Mouse (Mus musculus): ENCODE results near the gene Zfp512b. TPM values are rescaled to one million over a fixed set of nuclear protein-coding genes. Genes with fewer than 3 reads are reported as not detected.

Gene Zfp512b
- polyA plus RNA-seq, 1 experiment, result 32.2 TPM

- WGBS, result 66% methylated on average over 2 of the region's 2 CpGs
- Histone ChIP-seq H3K27me3 (replicated peaks; ENCODE audit: control insufficient read depth, insufficient read depth, low read length) (no peaks in the 10 kb centered on the region), H3K4me3 (ENCODE audit: insufficient read depth, low read depth, low read length) (no peak overlapping the region), H3K36me3 (ENCODE audit: control insufficient read depth, insufficient read depth, low read length) (no peaks in the 10 kb centered on the region), H3K27ac (ENCODE audit: insufficient read depth, low read depth, low read length) (no peak overlapping the region), H3K4me1 (ENCODE audit: control insufficient read depth, insufficient read depth, low read length) (peaks cover 13% of the 10 kb centered on the region; the same call in 1 of the 2 replicates)
- no peak for DNase-seq
- TF ChIP-seq CTCF (conservative IDR thresholded peaks at IDR 0.05; ENCODE audit: insufficient read depth, insufficient read length, low read depth, low read length) (no peak), POLR2A (IDR thresholded peaks at IDR 0.05; ENCODE audit: low read depth, low read length) (no peak)
Observed at GRCm38 (mm10) chr2:181537444-181538047, 55.1 kb downstream of the Zfp512b start.

- H3K27ac ChIP-seq (ENCODE audit: insufficient read depth, low read depth, low read length), result no peak overlapping the region
- DNase-seq, result no peak
- 48% methylated on average over 2 of the region's 2 CpGs for WGBS
- H3K4me3 ChIP-seq (ENCODE audit: insufficient read depth, low read depth, low read length), result no peak overlapping the region
- TF ChIP-seq CTCF (conservative IDR thresholded peaks at IDR 0.05; ENCODE audit: insufficient read depth, insufficient read length, low read depth, low read length) (no peak), POLR2A (IDR thresholded peaks at IDR 0.05; ENCODE audit: low read depth, low read length) (no peak)
- peaks cover 13% of the 10 kb centered on the region; the same call in 1 of the 2 replicates for H3K4me1 ChIP-seq (ENCODE audit: control insufficient read depth, insufficient read depth, low read length)
- H3K36me3 ChIP-seq (ENCODE audit: control insufficient read depth, insufficient read depth, low read length), result no peaks in the 10 kb centered on the region
- no peaks in the 10 kb centered on the region for H3K27me3 ChIP-seq (replicated peaks; ENCODE audit: control insufficient read depth, insufficient read depth, low read length)
Observed at GRCm38 (mm10) chr2:181536410-181536809, 56.2 kb downstream of the Zfp512b start.

- no peak overlapping the region for H3K27ac ChIP-seq (ENCODE audit: insufficient read depth, low read depth, low read length)
- H3K36me3 ChIP-seq (ENCODE audit: control insufficient read depth, insufficient read depth, low read length), result no peaks in the 10 kb centered on the region
- H3K27me3 ChIP-seq (replicated peaks; ENCODE audit: control insufficient read depth, insufficient read depth, low read length), result no peaks in the 10 kb centered on the region
- no peak for DNase-seq
- WGBS, result 97% methylated on average over 3 of the region's 3 CpGs
- no peak for TF ChIP-seq CTCF (conservative IDR thresholded peaks at IDR 0.05; ENCODE audit: insufficient read depth, insufficient read length, low read depth, low read length)
- no peak for TF ChIP-seq POLR2A (IDR thresholded peaks at IDR 0.05; ENCODE audit: low read depth, low read length)
- H3K4me1 ChIP-seq (ENCODE audit: control insufficient read depth, insufficient read depth, low read length), result peaks cover 9% of the 10 kb centered on the region; the same call in 1 of the 2 replicates
- H3K4me3 ChIP-seq (ENCODE audit: insufficient read depth, low read depth, low read length), result no peak overlapping the region
Observed at GRCm38 (mm10) chr2:181532589-181532988, 60.0 kb downstream of the Zfp512b start.

Other genes with a start within 250 kb of the Zfp512b start
- gene Zgpat, start 227.9 kb downstream of the Zfp512b start, polyA plus RNA-seq (2012; rRNA removed), result 29.6 and 35.2 TPM in 2 replicates
- 32.0 and 36.0 TPM in 2 replicates for gene Arfrp1, start 227.4 kb downstream of the Zfp512b start, polyA plus RNA-seq (2012; rRNA removed)
- 35.1 and 53.7 TPM in 2 replicates for gene Lime1, start 212.7 kb downstream of the Zfp512b start, polyA plus RNA-seq (2012; rRNA removed)
- 7.7 and 8.0 TPM in 2 replicates for gene Zbtb46, start 133.4 kb downstream of the Zfp512b start, polyA plus RNA-seq (2012; rRNA removed)
- not detected in 2 replicates for gene Abhd16b, start 99.6 kb downstream of the Zfp512b start, polyA plus RNA-seq (2012; rRNA removed)
- gene Tpd52l2, start 95.7 kb downstream of the Zfp512b start, polyA plus RNA-seq (2012; rRNA removed), result 35.2 and 41.5 TPM in 2 replicates
- 55.5 and 65.1 TPM in 2 replicates for gene Dnajc5, start 72.3 kb downstream of the Zfp512b start, polyA plus RNA-seq (2012; rRNA removed)
- 107 and 130 TPM in 2 replicates for gene Uckl1, start 7.9 kb downstream of the Zfp512b start, polyA plus RNA-seq (2012; rRNA removed)
- gene Prpf6, start 935 bp downstream of the Zfp512b start, polyA plus RNA-seq (2012; rRNA removed), result 19.6 and 22.1 TPM in 2 replicates
- 26.1 and 30.2 TPM in 2 replicates for gene Samd10, start 6.4 kb upstream of the Zfp512b start, polyA plus RNA-seq (2012; rRNA removed)
- 0.11 TPM in 1 of 2 replicates, not detected in the other for gene Gm29797, start 64.2 kb upstream of the Zfp512b start, polyA plus RNA-seq (2012; rRNA removed)
- 53.9 and 59.0 TPM in 2 replicates for gene Sox18, start 78.8 kb upstream of the Zfp512b start, polyA plus RNA-seq (2012; rRNA removed)
- gene Tcea2, start 87.5 kb upstream of the Zfp512b start, polyA plus RNA-seq (2012; rRNA removed), result 19.2 and 19.5 TPM in 2 replicates
- gene Rgs19, start 101.2 kb upstream of the Zfp512b start, polyA plus RNA-seq (2012; rRNA removed), result 21.5 and 24.0 TPM in 2 replicates
- not detected in 2 replicates for gene Lkaaear1, start 105.6 kb upstream of the Zfp512b start, polyA plus RNA-seq (2012; rRNA removed)
- 0.12 and 0.27 TPM in 2 replicates for gene Oprl1, start 122.2 kb upstream of the Zfp512b start, polyA plus RNA-seq (2012; rRNA removed)
- gene Myt1, start 170.5 kb upstream of the Zfp512b start, polyA plus RNA-seq (2012; rRNA removed), result 0.08 and 0.13 TPM in 2 replicates
- 40.4 and 51.6 TPM in 2 replicates for gene Pcmtd2, start 245.1 kb upstream of the Zfp512b start, polyA plus RNA-seq (2012; rRNA removed)